In genomic region chr12:85686466-85687216, GRCm38 (mm10) we compare ENCODE assay signal across 8 mouse cellular contexts. TPM values are rescaled to one million over a fixed set of nuclear protein-coding genes. Genes with fewer than 3 reads are reported as not detected.
DNase-seq lines count a peak whose midpoint lies in the region; ATAC-seq and TF ChIP-seq lines count a peak whose summit lies in the region.

Gene Batf, plus strand, starts transcription at chr12:85686669.

- no peak for DNase-seq in kidney, adult 9 months
- DNase-seq in layer of hippocampus, postnatal 25 days (ENCODE audit: extremely low spot score in 1 of 2, low spot score in 1 of 2) = no peak
- no peak for DNase-seq in right cerebral cortex, adult 2 months (ENCODE audit: low spot score in 2 of 2)
- no peak for DNase-seq in forebrain, postnatal 0 days

- no peaks in the 10 kb centered on the region for H3K9me3 ChIP-seq in kidney, embryonic 16.5 days (ENCODE audit: low read length)
- no peaks in the 10 kb centered on the region for H3K9me3 ChIP-seq in embryonic facial prominence, embryonic 15.5 days (replicated peaks)
- H3K9me3 ChIP-seq in limb, embryonic 12.5 days = no peaks in the 10 kb centered on the region
- H3K9me3 ChIP-seq in neural tube, embryonic 15.5 days (replicated peaks) = no peaks in the 10 kb centered on the region
- H3K9me3 ChIP-seq in forebrain, postnatal 0 days (ENCODE audit: low read length) = no peaks in the 10 kb centered on the region

- H3K4me3 ChIP-seq in kidney, embryonic 16.5 days (ENCODE audit: low read length) = peak within 1 kb of the TSS; percentile 22
- peak within 1 kb of the TSS; percentile 35 for H3K4me3 ChIP-seq in embryonic facial prominence, embryonic 15.5 days (replicated peaks)
- H3K4me3 ChIP-seq in limb, embryonic 12.5 days (replicated peaks) = peak within 1 kb of the TSS; percentile 11
- no peak within 1 kb of the TSS for H3K4me3 ChIP-seq in neural tube, embryonic 15.5 days (replicated peaks)
- H3K4me3 ChIP-seq in forebrain, postnatal 0 days (ENCODE audit: low read depth, low read length) = no peak within 1 kb of the TSS

- WGBS in kidney, embryonic 16.5 days = 36% methylated on average over 21 of the region's 22 CpGs
- 13% methylated on average over 22 of the region's 22 CpGs for WGBS in embryonic facial prominence, embryonic 15.5 days
- WGBS in limb, embryonic 12.5 days = 32% methylated on average over 21 of the region's 22 CpGs
- WGBS in neural tube, embryonic 15.5 days = 53% methylated on average over 22 of the region's 22 CpGs
- WGBS in forebrain, postnatal 0 days = 51% methylated on average over 21 of the region's 22 CpGs

- H3K36me3 ChIP-seq in kidney, embryonic 16.5 days (ENCODE audit: insufficient read depth, low read length) = no peaks in the 10 kb centered on the region
- H3K36me3 ChIP-seq in embryonic facial prominence, embryonic 15.5 days = no peaks in the 10 kb centered on the region
- H3K36me3 ChIP-seq in limb, embryonic 12.5 days = no peaks in the 10 kb centered on the region
- H3K36me3 ChIP-seq in neural tube, embryonic 15.5 days = no peaks in the 10 kb centered on the region
- no peaks in the 10 kb centered on the region for H3K36me3 ChIP-seq in forebrain, postnatal 0 days (ENCODE audit: insufficient read depth)

- no peak for TF ChIP-seq CTCF in forebrain, postnatal 0 days (IDR thresholded peaks at IDR 0.05; ENCODE audit: low read depth)

- H3K27me3 ChIP-seq in kidney, embryonic 16.5 days (ENCODE audit: insufficient read depth, low read length) = no peaks in the 10 kb centered on the region
- no peaks in the 10 kb centered on the region for H3K27me3 ChIP-seq in embryonic facial prominence, embryonic 15.5 days
- peaks cover 14% of the 10 kb centered on the region; the same call in 1 of the 2 replicates for H3K27me3 ChIP-seq in limb, embryonic 12.5 days
- no peaks in the 10 kb centered on the region for H3K27me3 ChIP-seq in neural tube, embryonic 15.5 days (replicated peaks)
- no peaks in the 10 kb centered on the region for H3K27me3 ChIP-seq in forebrain, postnatal 0 days (ENCODE audit: insufficient read depth, low read length)

- H3K4me1 ChIP-seq in kidney, embryonic 16.5 days (ENCODE audit: insufficient read depth, low read length) = no peaks in the 10 kb centered on the region; the same call in 1 of the 2 replicates
- peaks cover 9% of the 10 kb centered on the region; the same call in 1 of the 2 replicates for H3K4me1 ChIP-seq in embryonic facial prominence, embryonic 15.5 days
- peaks cover 14% of the 10 kb centered on the region for H3K4me1 ChIP-seq in limb, embryonic 12.5 days (replicated peaks)
- H3K4me1 ChIP-seq in neural tube, embryonic 15.5 days = no peaks in the 10 kb centered on the region
- H3K4me1 ChIP-seq in forebrain, postnatal 0 days (ENCODE audit: insufficient read depth) = no peaks in the 10 kb centered on the region

- no peak within 1 kb of the TSS for H3K27ac ChIP-seq in kidney, embryonic 16.5 days (ENCODE audit: low read length)
- H3K27ac ChIP-seq in embryonic facial prominence, embryonic 15.5 days (replicated peaks) = no peak within 1 kb of the TSS
- no peak within 1 kb of the TSS for H3K27ac ChIP-seq in limb, embryonic 12.5 days
- H3K27ac ChIP-seq in neural tube, embryonic 15.5 days (replicated peaks) = no peak within 1 kb of the TSS
- H3K27ac ChIP-seq in forebrain, postnatal 0 days (ENCODE audit: low read depth, low read length) = no peak within 1 kb of the TSS

- peak within 1 kb of the TSS; percentile 50 for H3K9ac ChIP-seq in kidney, embryonic 16.5 days (replicated peaks; ENCODE audit: low read length)
- H3K9ac ChIP-seq in embryonic facial prominence, embryonic 15.5 days = 0 out of 2 replicates have a peak within 1 kb of the TSS, but pooled peaks have one; percentile 6
- no peak within 1 kb of the TSS for H3K9ac ChIP-seq in limb, embryonic 12.5 days (replicated peaks)
- no peak within 1 kb of the TSS for H3K9ac ChIP-seq in neural tube, embryonic 15.5 days (replicated peaks)
- H3K9ac ChIP-seq in forebrain, postnatal 0 days = no peak within 1 kb of the TSS

- no peak for ATAC-seq in kidney, embryonic 16.5 days (ENCODE audit: low FRiP score, low TSS enrichment)
- ATAC-seq in embryonic facial prominence, embryonic 15.5 days (ENCODE audit: insufficient number of reproducible peaks, low FRiP score, low TSS enrichment, low read depth) = peak; percentile 26; the same call in 1 of the 2 replicates
- ATAC-seq in limb, embryonic 12.5 days (ENCODE audit: insufficient number of reproducible peaks, insufficient read depth, low FRiP score, low TSS enrichment, low read depth) = no peak
- no peak for ATAC-seq in neural tube, embryonic 15.5 days (ENCODE audit: low FRiP score)
- ATAC-seq in forebrain, postnatal 0 days = no peak

- peak within 1 kb of the TSS; percentile 44 for H3K4me2 ChIP-seq in kidney, embryonic 16.5 days (replicated peaks; ENCODE audit: low read depth, low read length)
- peak within 1 kb of the TSS; percentile 55 for H3K4me2 ChIP-seq in embryonic facial prominence, embryonic 15.5 days (replicated peaks)
- peak within 1 kb of the TSS; percentile 42 for H3K4me2 ChIP-seq in limb, embryonic 12.5 days
- 0 out of 2 replicates have a peak within 1 kb of the TSS, but pooled peaks have one; percentile 13 for H3K4me2 ChIP-seq in neural tube, embryonic 15.5 days
- H3K4me2 ChIP-seq in forebrain, postnatal 0 days (ENCODE audit: low read depth) = no peak within 1 kb of the TSS; the same call in 1 of the 2 replicates

RNA-seq across cellular contexts. Expression of gene Batf, which starts in this region (rescaled TPM):
- 3.9 TPM in 2 replicates for polyA plus RNA-seq in kidney, embryonic 16.5 days (2015; fragmentation: Nextera tagmentation; extraction: Ambion mirVana)
- 7.2 and 7.7 TPM in 2 replicates for polyA plus RNA-seq in embryonic facial prominence, embryonic 15.5 days (2015; fragmentation: Nextera tagmentation; extraction: Ambion mirVana)
- polyA plus RNA-seq in limb, embryonic 12.5 days (2016; fragmentation: Nextera tagmentation; extraction: Ambion mirVana) = 1.8 and 2.2 TPM in 2 replicates
- polyA plus RNA-seq in neural tube, embryonic 15.5 days (2015; fragmentation: Nextera tagmentation; extraction: Ambion mirVana) = 0.44 and 2.9 TPM in 2 replicates
- total RNA-seq in layer of hippocampus, postnatal 25 days (2021) = under 1 TPM; 0.30 to 0.40 TPM
- total RNA-seq in forebrain, postnatal 0 days (2014; rRNA removed) = 0.77 TPM in 1 of 2 replicates, not detected in the other
- polyA plus RNA-seq in forebrain, postnatal 0 days (2015; fragmentation: Nextera tagmentation; extraction: Ambion mirVana) = 0.65 and 1.3 TPM in 2 replicates

Comparison
In these comparisons a context has a peak if more than half of its experiments do, and no peak if none do; other contexts are left out.
1. H3K4me3 ChIP-seq: peak in kidney, embryonic 16.5 days (single experiment), embryonic facial prominence, embryonic 15.5 days (single experiment) and limb, embryonic 12.5 days (single experiment); none in neural tube, embryonic 15.5 days (single experiment) and forebrain, postnatal 0 days (single experiment).
2. H3K9ac ChIP-seq: peak in kidney, embryonic 16.5 days (single experiment) and embryonic facial prominence, embryonic 15.5 days (single experiment); none in limb, embryonic 12.5 days (single experiment), neural tube, embryonic 15.5 days (single experiment) and forebrain, postnatal 0 days (single experiment).